In genomic region chr11:62044627-62045026, GRCm38 (mm10) we compare ENCODE assay signal across 8 mouse cellular contexts.
A peak's percentile ranks its signal among the peaks of the same experiment; 100 is the strongest.
DNase-seq lines count a peak whose midpoint lies in the region; ATAC-seq and TF ChIP-seq lines count a peak whose summit lies in the region.
"Had no signal": no experiment of that assay in that cellular context is flagged by ENCODE, and none has a peak within 500 bp of the region (broad histone marks: within the 10 kb centered on the region; RNA-seq: fewer than 3 reads in every experiment).

No protein-coding gene starts in this region.

- no peak overlapping the region for H3K4me3 ChIP-seq in kidney, embryonic 16.5 days (ENCODE audit: low read length)
- H3K4me3 ChIP-seq in E14TG2a.4 (replicated peaks; ENCODE audit: low read length): no peak overlapping the region
- H3K4me3 ChIP-seq in embryonic facial prominence, embryonic 14.5 days (ENCODE audit: low read depth, low read length): no peak overlapping the region
- H3K4me3 ChIP-seq: embryonic facial prominence, embryonic 15.5 days had no signal

- no peaks in the 10 kb centered on the region for H3K36me3 ChIP-seq in kidney, embryonic 16.5 days (ENCODE audit: insufficient read depth, low read length)
- no peaks in the 10 kb centered on the region for H3K36me3 ChIP-seq in E14TG2a.4 (ENCODE audit: insufficient read depth, low read length)
- no peaks in the 10 kb centered on the region for H3K36me3 ChIP-seq in embryonic facial prominence, embryonic 14.5 days (ENCODE audit: control insufficient read depth, insufficient read depth, low read length)
- H3K36me3 ChIP-seq: embryonic facial prominence, embryonic 15.5 days had no signal

- DNase-seq in kidney, postnatal 10 days: peak; percentile 68
- peak; percentile 49 for DNase-seq in MN1 (ENCODE audit: low spot score)
- DNase-seq in embryonic facial prominence, embryonic 14.5 days (ENCODE audit: low spot score): peak; percentile 66
- no peak for DNase-seq in spleen, adult 18-20 months
- no peak for DNase-seq in gastrocnemius, adult 18-20 months (ENCODE audit: low spot score)

- no peak overlapping the region for H3K4me2 ChIP-seq in kidney, embryonic 16.5 days (replicated peaks; ENCODE audit: low read depth, low read length)
- no peak overlapping the region for H3K4me2 ChIP-seq in embryonic facial prominence, embryonic 14.5 days (ENCODE audit: low read depth, low read length)
- H3K4me2 ChIP-seq: embryonic facial prominence, embryonic 15.5 days had no signal

- no peak overlapping the region for H3K27ac ChIP-seq in kidney, embryonic 16.5 days (ENCODE audit: low read length)
- H3K27ac ChIP-seq in embryonic facial prominence, embryonic 14.5 days (replicated peaks; ENCODE audit: low read depth, low read length): no peak overlapping the region
- H3K27ac ChIP-seq: embryonic facial prominence, embryonic 15.5 days had no signal

- peak; percentile 24 for TF ChIP-seq CTCF in E14TG2a.4 (conservative IDR thresholded peaks at IDR 0.05; ENCODE audit: low read length)

- 47% methylated on average over 3 of the region's 3 CpGs for WGBS in kidney, embryonic 16.5 days
- 34% methylated on average over 3 of the region's 3 CpGs for WGBS in embryonic facial prominence, embryonic 14.5 days

- no peak overlapping the region for H3K9ac ChIP-seq in kidney, embryonic 16.5 days (replicated peaks; ENCODE audit: low read length)
- no peak overlapping the region for H3K9ac ChIP-seq in embryonic facial prominence, embryonic 14.5 days (ENCODE audit: low read depth, low read length)
- H3K9ac ChIP-seq: embryonic facial prominence, embryonic 15.5 days had no signal

- H3K27me3 ChIP-seq in kidney, embryonic 16.5 days (ENCODE audit: insufficient read depth, low read length): no peaks in the 10 kb centered on the region
- H3K27me3 ChIP-seq in E14TG2a.4 (ENCODE audit: insufficient read depth, low read length): no peaks in the 10 kb centered on the region
- no peaks in the 10 kb centered on the region for H3K27me3 ChIP-seq in embryonic facial prominence, embryonic 14.5 days (replicated peaks; ENCODE audit: control insufficient read depth, insufficient read depth, low read length)
- H3K27me3 ChIP-seq: embryonic facial prominence, embryonic 15.5 days had no signal

- no peaks in the 10 kb centered on the region for H3K9me3 ChIP-seq in kidney, embryonic 16.5 days (ENCODE audit: low read length)
- no peaks in the 10 kb centered on the region for H3K9me3 ChIP-seq in E14TG2a.4 (ENCODE audit: low read length)
- no peaks in the 10 kb centered on the region for H3K9me3 ChIP-seq in embryonic facial prominence, embryonic 14.5 days (ENCODE audit: control insufficient read depth, low read length)
- H3K9me3 ChIP-seq: embryonic facial prominence, embryonic 15.5 days had no signal

- ATAC-seq in kidney, embryonic 16.5 days (ENCODE audit: low FRiP score, low TSS enrichment): no peak
- no peak for ATAC-seq in embryonic facial prominence, embryonic 14.5 days (ENCODE audit: low read depth)

- no peaks in the 10 kb centered on the region for H3K4me1 ChIP-seq in kidney, embryonic 16.5 days (ENCODE audit: insufficient read depth, low read length)
- H3K4me1 ChIP-seq in E14TG2a.4 (replicated peaks; ENCODE audit: low read depth, low read length): peaks cover 12% of the 10 kb centered on the region
- no peaks in the 10 kb centered on the region for H3K4me1 ChIP-seq in embryonic facial prominence, embryonic 14.5 days (ENCODE audit: control insufficient read depth, insufficient read depth, low read length)
- H3K4me1 ChIP-seq: embryonic facial prominence, embryonic 15.5 days had no signal

Comparison
In these comparisons a context has a peak if more than half of its experiments do, and no peak if none do; other contexts are left out.
1. DNase-seq: peak in kidney, postnatal 10 days (single experiment), MN1 (single experiment) and embryonic facial prominence, embryonic 14.5 days (single experiment); none in spleen, adult 18-20 months (0 of 2) and gastrocnemius, adult 18-20 months (single experiment).